Mouse (Mus musculus): ENCODE data around the gene Sorl1. TPM values are rescaled to one million over a fixed set of nuclear protein-coding genes. Genes with fewer than 3 reads are reported as not detected.

The Sorl1 gene
- polyA plus RNA-seq, 2 experiments, result 1.1 to 1.4 TPM

DNA sequence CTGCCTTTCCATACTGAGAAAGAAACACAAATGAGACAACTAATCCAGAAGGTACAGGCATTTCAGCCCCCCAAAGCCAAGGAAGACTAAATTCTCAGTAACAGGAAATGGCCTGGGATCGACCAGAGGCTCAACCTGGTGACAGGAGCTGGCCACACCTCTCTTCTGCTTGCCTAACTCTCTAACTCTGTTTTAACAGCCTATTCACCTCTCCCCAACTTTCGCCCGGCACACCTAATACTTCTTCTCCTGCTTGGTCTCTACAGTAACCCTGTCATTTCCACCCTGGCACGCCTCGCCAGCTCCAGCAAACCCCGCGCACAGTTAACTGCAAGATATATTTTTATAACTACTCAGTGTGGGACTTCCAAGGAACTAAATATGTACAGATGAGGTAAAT is 9.0 kb downstream of the Sorl1 start:
- Histone ChIP-seq H3K9ac (replicated peaks) (no peak overlapping the region), H3K36me3 (replicated peaks; ENCODE audit: control insufficient read depth, insufficient read depth, low read depth) (no peaks in the 10 kb centered on the region), H3K4me3 (ENCODE audit: insufficient read depth in 1 of 2, low read depth in 2 of 2, low read length in 2 of 2) (no peak overlapping the region), H3K4me1 (replicated peaks; ENCODE audit: control insufficient read depth in 2 of 2, insufficient read depth in 2 of 2, low read length in 1 of 2) (no peaks in the 10 kb centered on the region), H3K4me2 (ENCODE audit: low read depth) (no peak overlapping the region), H3K27ac (no peak overlapping the region), H3K27me3 (ENCODE audit: control insufficient read depth, insufficient read depth, low read length) (no peaks in the 10 kb centered on the region), H3K9me3 (ENCODE audit: control insufficient read depth, low read length) (no peaks in the 10 kb centered on the region)
- TF ChIP-seq CTCF (IDR thresholded peaks at IDR 0.05; ENCODE audit: low read depth) (no peak), EP300 (IDR thresholded peaks at IDR 0.05; ENCODE audit: low read depth) (no peak)
- DNase-seq (ENCODE audit: low read depth in 3 of 3, low spot score in 3 of 3) (no peak), ATAC-seq (ENCODE audit: insufficient read depth) (no peak)
- 65% methylated on average over 7 of the region's 7 CpGs for WGBS (ENCODE audit: insufficient replicate concordance)

- 0 out of 4 replicates have a peak, but pooled peaks cover 0 to under 1% of the 10 kb centered on the region in 2 experiments for H3K4me1 ChIP-seq (replicated peaks; ENCODE audit: control insufficient read depth in 2 of 2, insufficient read depth in 2 of 2, low read length in 1 of 2)
- no peaks in the 10 kb centered on the region for H3K27me3 ChIP-seq (ENCODE audit: control insufficient read depth, insufficient read depth, low read length)
- DNase-seq (ENCODE audit: low read depth in 3 of 3, low spot score in 3 of 3) (no peak), ATAC-seq (ENCODE audit: insufficient read depth) (no peak)
- H3K36me3 ChIP-seq (replicated peaks; ENCODE audit: control insufficient read depth, insufficient read depth, low read depth), result no peaks in the 10 kb centered on the region
- H3K9ac ChIP-seq (replicated peaks), result no peak overlapping the region
- TF ChIP-seq CTCF (IDR thresholded peaks at IDR 0.05; ENCODE audit: low read depth), result no peak
- H3K4me2 ChIP-seq (ENCODE audit: low read depth), result no peak overlapping the region
- H3K9me3 ChIP-seq (ENCODE audit: control insufficient read depth, low read length), result no peaks in the 10 kb centered on the region
- 66% methylated on average over 5 of the region's 5 CpGs for WGBS (ENCODE audit: insufficient replicate concordance)
- H3K4me3 ChIP-seq (ENCODE audit: insufficient read depth in 1 of 2, low read depth in 2 of 2, low read length in 2 of 2), result no peak overlapping the region
- no peak overlapping the region for H3K27ac ChIP-seq
Observed at GRCm38 (mm10) chr9:42113316-42113715, 10.8 kb downstream of the Sorl1 start.

DNA sequence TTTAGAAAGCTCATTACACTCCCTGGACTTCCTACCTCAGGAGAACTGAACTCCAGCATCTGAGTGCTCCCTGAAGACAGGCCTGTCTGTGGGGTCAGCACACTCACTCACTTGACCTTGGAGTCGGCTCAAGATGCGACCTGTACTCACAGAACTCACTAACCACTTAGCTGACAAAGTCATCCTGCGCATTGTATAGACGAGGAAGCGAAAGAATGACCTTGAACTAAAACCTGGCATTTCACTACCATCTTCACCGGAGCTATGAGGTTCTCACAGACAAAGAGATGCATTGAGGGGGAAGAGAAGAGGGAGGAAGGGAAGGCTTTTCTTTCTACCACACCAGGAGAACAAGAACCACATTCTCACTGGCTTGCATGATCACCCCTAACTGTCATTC is 11.4 kb downstream of the Sorl1 start:
- Histone ChIP-seq H3K27me3 (ENCODE audit: control insufficient read depth, insufficient read depth, low read length) (no peaks in the 10 kb centered on the region), H3K27ac (no peak overlapping the region), H3K4me1 (replicated peaks; ENCODE audit: control insufficient read depth in 2 of 2, insufficient read depth in 2 of 2, low read length in 1 of 2) (0 out of 4 replicates have a peak, but pooled peaks cover 0 to 2% of the 10 kb centered on the region in 2 experiments), H3K36me3 (replicated peaks; ENCODE audit: control insufficient read depth, insufficient read depth, low read depth) (no peaks in the 10 kb centered on the region), H3K4me3 (ENCODE audit: insufficient read depth in 1 of 2, low read depth in 2 of 2, low read length in 2 of 2) (no peak overlapping the region), H3K9me3 (ENCODE audit: control insufficient read depth, low read length) (no peaks in the 10 kb centered on the region), H3K9ac (replicated peaks) (no peak overlapping the region), H3K4me2 (ENCODE audit: low read depth) (no peak overlapping the region)
- WGBS (ENCODE audit: insufficient replicate concordance), result 51% methylated on average over 6 of the region's 6 CpGs
- ATAC-seq (ENCODE audit: insufficient read depth) (no peak), DNase-seq (ENCODE audit: low read depth in 3 of 3, low spot score in 3 of 3) (no peak)
- TF ChIP-seq CTCF (IDR thresholded peaks at IDR 0.05; ENCODE audit: low read depth) (no peak), EP300 (IDR thresholded peaks at IDR 0.05; ENCODE audit: low read depth) (no peak)

DNA sequence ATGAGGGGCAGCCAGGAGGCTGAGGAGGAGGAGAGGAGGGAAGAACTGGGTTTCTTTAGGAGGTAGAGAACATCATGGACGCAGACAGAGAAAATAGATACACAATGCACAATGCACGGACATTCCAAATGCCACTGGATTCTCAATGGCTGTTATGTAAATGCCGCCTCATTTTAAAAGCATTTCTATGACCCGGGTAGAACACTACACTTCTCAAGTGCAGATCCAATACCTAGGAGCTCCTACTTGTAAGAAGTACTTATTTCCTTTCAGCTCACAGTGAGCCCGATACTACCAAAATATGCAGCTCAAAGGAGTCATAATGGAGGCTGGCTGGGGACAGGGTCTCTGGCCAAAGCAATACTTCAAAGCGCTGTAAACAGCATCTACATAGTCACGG is 12.8 kb downstream of the Sorl1 start:
- Histone ChIP-seq H3K9me3 (ENCODE audit: control insufficient read depth, low read length) (no peaks in the 10 kb centered on the region), H3K36me3 (replicated peaks; ENCODE audit: control insufficient read depth, insufficient read depth, low read depth) (no peaks in the 10 kb centered on the region), H3K9ac (replicated peaks) (no peak overlapping the region), H3K27me3 (ENCODE audit: control insufficient read depth, insufficient read depth, low read length) (no peaks in the 10 kb centered on the region), H3K4me3 (ENCODE audit: insufficient read depth in 1 of 2, low read depth in 2 of 2, low read length in 2 of 2) (no peak overlapping the region), H3K27ac (no peak overlapping the region), H3K4me2 (ENCODE audit: low read depth) (no peak overlapping the region), H3K4me1 (replicated peaks; ENCODE audit: control insufficient read depth in 2 of 2, insufficient read depth in 2 of 2, low read length in 1 of 2) (0 out of 4 replicates have a peak, but pooled peaks cover 0 to 2% of the 10 kb centered on the region in 2 experiments)
- 70% methylated on average over 7 of the region's 7 CpGs for WGBS (ENCODE audit: insufficient replicate concordance)
- TF ChIP-seq CTCF (IDR thresholded peaks at IDR 0.05; ENCODE audit: low read depth), result no peak
- no peak for TF ChIP-seq EP300 (IDR thresholded peaks at IDR 0.05; ENCODE audit: low read depth)
- DNase-seq (ENCODE audit: low read depth in 3 of 3, low spot score in 3 of 3) (no peak), ATAC-seq (ENCODE audit: insufficient read depth) (no peak)

- Histone ChIP-seq H3K9me3 (ENCODE audit: control insufficient read depth, low read length) (no peaks in the 10 kb centered on the region), H3K27me3 (ENCODE audit: control insufficient read depth, insufficient read depth, low read length) (no peaks in the 10 kb centered on the region), H3K36me3 (replicated peaks; ENCODE audit: control insufficient read depth, insufficient read depth, low read depth) (no peaks in the 10 kb centered on the region), H3K4me1 (replicated peaks; ENCODE audit: control insufficient read depth in 2 of 2, insufficient read depth in 2 of 2, low read length in 1 of 2) (0 out of 4 replicates have a peak, but pooled peaks cover 0 to 2% of the 10 kb centered on the region in 2 experiments), H3K9ac (replicated peaks) (no peak overlapping the region), H3K4me3 (ENCODE audit: insufficient read depth in 1 of 2, low read depth in 2 of 2, low read length in 2 of 2) (no peak overlapping the region), H3K4me2 (ENCODE audit: low read depth) (no peak overlapping the region), H3K27ac (no peak overlapping the region)
- WGBS (ENCODE audit: insufficient replicate concordance), result 42% methylated on average over 9 of the region's 9 CpGs
- ATAC-seq (ENCODE audit: insufficient read depth) (no peak), DNase-seq (ENCODE audit: low read depth in 3 of 3, low spot score in 3 of 3) (no peak)
- no peak for TF ChIP-seq EP300 (IDR thresholded peaks at IDR 0.05; ENCODE audit: low read depth)
- no peak for TF ChIP-seq CTCF (IDR thresholded peaks at IDR 0.05; ENCODE audit: low read depth)
Observed at GRCm38 (mm10) chr9:42109837-42110451, 14.2 kb downstream of the Sorl1 start.
